15 mouse cellular contexts compared by ENCODE assay signal in the genomic region with DNA sequence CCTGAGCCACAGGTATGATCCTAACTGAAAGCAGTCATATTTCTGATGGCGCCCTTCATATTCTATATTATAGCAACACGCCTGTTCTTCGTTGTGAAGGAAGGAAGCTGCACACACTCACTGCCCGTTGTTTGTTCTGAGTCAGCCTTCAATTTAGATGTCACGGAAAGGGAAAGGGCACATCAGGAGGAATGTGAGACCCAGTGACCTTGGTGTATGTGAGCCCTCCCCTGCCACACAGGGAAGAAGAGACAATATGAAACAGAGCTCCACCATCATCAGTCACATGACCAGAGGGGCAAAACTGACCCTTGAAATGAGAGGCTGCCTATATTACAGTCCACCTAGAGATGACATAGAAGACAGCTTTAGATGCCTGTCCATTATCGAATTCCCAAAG. TPM values are rescaled to one million over a fixed set of nuclear protein-coding genes. Genes with fewer than 3 reads are reported as not detected.
A peak's percentile ranks its signal among the peaks of the same experiment; 100 is the strongest.
DNase-seq lines count a peak whose midpoint lies in the region; ATAC-seq lines count a peak whose summit lies in the region.
"Had no signal": no experiment of that assay in that cellular context is flagged by ENCODE, and none has a peak within 500 bp of the region (broad histone marks: within the 10 kb centered on the region; RNA-seq: fewer than 3 reads in every experiment).

No protein-coding gene starts in this region.

- 0 out of 2 replicates have a peak overlapping the region, but pooled peaks have one; percentile 80 for H3K27ac ChIP-seq in heart, embryonic 12.5 days (ENCODE audit: poor library complexity, severe bottlenecking)
- H3K27ac ChIP-seq: embryonic facial prominence, embryonic 10.5 days; embryonic facial prominence, embryonic 12.5 days; forebrain, embryonic 13.5 days; forebrain, embryonic 15.5 days had no signal

- H3K9ac ChIP-seq in heart, embryonic 12.5 days = no peak overlapping the region
- H3K9ac ChIP-seq: embryonic facial prominence, embryonic 12.5 days; forebrain, embryonic 13.5 days; forebrain, embryonic 15.5 days; forebrain, postnatal 0 days had no signal

- H3K27me3 ChIP-seq in heart, embryonic 12.5 days (replicated peaks) = no peaks in the 10 kb centered on the region
- H3K27me3 ChIP-seq: embryonic facial prominence, embryonic 12.5 days; forebrain, embryonic 13.5 days; forebrain, embryonic 15.5 days had no signal

- peaks cover 32% of the 10 kb centered on the region for H3K4me1 ChIP-seq in heart, embryonic 12.5 days (replicated peaks)
- H3K4me1 ChIP-seq: embryonic facial prominence, embryonic 12.5 days; forebrain, embryonic 13.5 days; forebrain, embryonic 15.5 days had no signal

- peaks cover 37% of the 10 kb centered on the region for H3K36me3 ChIP-seq in heart, embryonic 12.5 days
- H3K36me3 ChIP-seq: embryonic facial prominence, embryonic 10.5 days; embryonic facial prominence, embryonic 12.5 days; forebrain, embryonic 15.5 days had no signal

- H3K4me2 ChIP-seq in heart, embryonic 12.5 days = no peak overlapping the region
- H3K4me2 ChIP-seq: embryonic facial prominence, embryonic 12.5 days; forebrain, embryonic 13.5 days; forebrain, embryonic 15.5 days had no signal

- no peaks in the 10 kb centered on the region for H3K9me3 ChIP-seq in heart, embryonic 12.5 days (replicated peaks)
- H3K9me3 ChIP-seq: embryonic facial prominence, embryonic 10.5 days; embryonic facial prominence, embryonic 12.5 days; forebrain, embryonic 13.5 days; forebrain, embryonic 15.5 days had no signal

- DNase-seq in adrenal gland, adult 2 months = peak; percentile 35
- DNase-seq in adrenal gland, postnatal 10 days = no peak
- no peak for DNase-seq in heart, adult 18-20 months
- DNase-seq in 416B (ENCODE audit: low read depth) = peak; percentile 33
- DNase-seq: cerebellum, adult 11-12 months; cerebellum, adult 2 months; cerebellum, adult 9-10 months; cerebellum, postnatal 10 days; cerebellum, postnatal 25 days; forebrain, postnatal 0 days had no signal

- no peak for ATAC-seq in heart, embryonic 12.5 days (ENCODE audit: insufficient number of reproducible peaks, low FRiP score)
- ATAC-seq: forebrain, embryonic 13.5 days; forebrain, embryonic 15.5 days; forebrain, postnatal 0 days had no signal

- 82% methylated on average over 6 of the region's 6 CpGs for WGBS in heart, embryonic 12.5 days

- H3K4me3 ChIP-seq in heart, embryonic 12.5 days = no peak overlapping the region
- H3K4me3 ChIP-seq: embryonic facial prominence, embryonic 10.5 days; embryonic facial prominence, embryonic 12.5 days; forebrain, embryonic 13.5 days; forebrain, embryonic 15.5 days had no signal

RNA-seq across cellular contexts. Expression of gene Parp4, which starts 6.9 kb away (rescaled TPM):
- total RNA-seq in adrenal gland, adult 2 months (2021) = 10 to 100 TPM; 32.7 to 34.7 TPM
- 2.6 and 4.4 TPM in 2 replicates for polyA plus RNA-seq in adrenal gland, adult 2 months (2012; rRNA removed)
- 10 to 100 TPM; 20.1 to 25.6 TPM for total RNA-seq in adrenal gland, postnatal 10 days (2021)
- polyA plus RNA-seq in heart, embryonic 12.5 days (2016; fragmentation: Nextera tagmentation; extraction: Ambion mirVana) = 9.9 and 12.3 TPM in 2 replicates
- total RNA-seq in heart, adult 18-20 months (2021) = 10 to 100 TPM; 31.7 to 33.3 TPM

RNA-seq across cellular contexts. Expression of gene Cenpj, which starts 7.1 kb away (rescaled TPM):
- total RNA-seq in adrenal gland, adult 2 months (2021) = 1 to 10 TPM; 8.0 to 9.3 TPM
- polyA plus RNA-seq in adrenal gland, adult 2 months (2012; rRNA removed) = 3.1 and 3.3 TPM in 2 replicates
- 1 to 10 TPM; 7.2 to 8.0 TPM for total RNA-seq in adrenal gland, postnatal 10 days (2021)
- 10.7 and 12.8 TPM in 2 replicates for polyA plus RNA-seq in heart, embryonic 12.5 days (2016; fragmentation: Nextera tagmentation; extraction: Ambion mirVana)
- 1 to 10 TPM; 2.8 to 3.5 TPM for total RNA-seq in heart, adult 18-20 months (2021)

Comparison
In these comparisons a context has a peak if more than half of its experiments do, and no peak if none do; other contexts are left out.
1. DNase-seq: peak in adrenal gland, adult 2 months (single experiment) and 416B (single experiment); none in adrenal gland, postnatal 10 days (single experiment) and heart, adult 18-20 months (0 of 2).